Mouse (Mus musculus): ENCODE results near the gene Tmem63b. TPM values are rescaled to one million over a fixed set of nuclear protein-coding genes. Genes with fewer than 3 reads are reported as not detected.
A peak's percentile ranks its signal among the peaks of the same experiment; 100 is the strongest.

Gene Tmem63b
- total RNA-seq, 1 experiment, result 89.1 TPM

DNA sequence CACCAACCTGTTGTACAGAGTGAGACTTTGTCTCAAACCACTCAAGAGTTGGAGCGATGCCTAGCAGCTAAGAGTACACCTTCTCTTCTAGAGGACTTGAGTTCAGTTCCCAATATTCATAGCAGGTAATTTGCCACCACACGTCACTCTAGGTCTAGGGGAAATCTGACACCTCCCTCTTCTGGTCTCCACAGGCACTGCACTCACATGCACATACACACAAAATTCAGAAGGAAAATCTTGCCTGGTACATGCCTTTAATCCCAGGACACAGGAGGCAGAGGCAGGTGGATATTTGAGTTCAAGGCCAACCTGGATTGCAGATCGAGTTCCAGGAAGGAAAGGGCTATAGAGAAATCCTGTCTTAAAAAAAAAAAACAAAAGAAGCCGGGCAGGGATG is 42.5 kb downstream of the Tmem63b start:
- H3K9me3 ChIP-seq (ENCODE audit: control insufficient read depth, insufficient read depth, low read depth, low read length), result no peaks in the 10 kb centered on the region
- DNase-seq (ENCODE audit: low read depth, low spot score), result no peak
- H3K9ac ChIP-seq (ENCODE audit: insufficient read depth, low read depth, low read length, poor library complexity, severe bottlenecking), result no peak overlapping the region
- no peak for TF ChIP-seq HCFC1 (IDR thresholded peaks at IDR 0.05; ENCODE audit: borderline replicate concordance, insufficient read depth, low read length)
- in situ Hi-C loops (cut with MboI; ENCODE audit: low sequenced_read_pairs in 2 of 2, unreplicated experiment in 2 of 2), result no loop called here
- H3K27ac ChIP-seq (ENCODE audit: insufficient read depth, low read depth, low read length, poor library complexity, severe bottlenecking), result no peak overlapping the region
- H3K4me1 ChIP-seq (ENCODE audit: control insufficient read depth in 2 of 2, insufficient read depth in 2 of 2, low read length in 2 of 2, poor library complexity in 1 of 2), result peaks cover 0 to 2% of the 10 kb centered on the region in 2 experiments; a peak in 1 of 4 replicates
- H3K4me3 ChIP-seq (ENCODE audit: insufficient read depth in 1 of 2, low read depth in 1 of 2, low read length in 2 of 2, poor library complexity in 1 of 2, severe bottlenecking in 1 of 2), result no peak overlapping the region
- H3K36me3 ChIP-seq (ENCODE audit: control insufficient read depth, insufficient read depth, low read length, poor library complexity, severe bottlenecking), result no peaks in the 10 kb centered on the region

DNA sequence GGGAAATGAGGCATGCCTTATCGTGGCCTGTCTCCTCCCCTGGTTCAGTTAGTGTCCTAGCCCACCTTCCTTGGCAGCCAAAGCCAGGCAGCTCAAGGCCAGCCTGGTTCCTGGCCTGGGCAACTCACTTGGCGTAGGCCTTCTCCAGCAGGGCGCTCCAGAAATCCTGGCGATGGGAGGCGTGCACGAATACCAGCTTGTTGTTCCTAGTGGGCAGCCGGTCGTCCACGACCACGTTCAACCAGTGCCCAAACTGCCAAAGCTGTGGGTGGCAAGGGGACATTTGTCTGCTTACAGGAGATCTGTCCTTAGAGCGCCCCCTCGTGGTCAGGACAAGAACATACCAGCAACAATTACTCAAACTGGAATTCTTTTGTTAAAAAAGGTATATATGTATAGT is 44.0 kb downstream of the Tmem63b start:
- Histone ChIP-seq H3K4me1 (ENCODE audit: control insufficient read depth in 2 of 2, insufficient read depth in 2 of 2, low read length in 2 of 2, poor library complexity in 1 of 2) (peaks cover 0 to 2% of the 10 kb centered on the region in 2 experiments; a peak in 1 of 4 replicates), H3K4me3 (ENCODE audit: insufficient read depth in 1 of 2, low read depth in 1 of 2, low read length in 2 of 2, poor library complexity in 1 of 2, severe bottlenecking in 1 of 2) (peak overlapping the region; percentile 30 to 72), H3K36me3 (ENCODE audit: control insufficient read depth, insufficient read depth, low read length, poor library complexity, severe bottlenecking) (no peaks in the 10 kb centered on the region), H3K9me3 (ENCODE audit: control insufficient read depth, insufficient read depth, low read depth, low read length) (no peaks in the 10 kb centered on the region), H3K9ac (ENCODE audit: insufficient read depth, low read depth, low read length, poor library complexity, severe bottlenecking) (peak overlapping the region; percentile 57; the same call in 1 of the 2 replicates), H3K27ac (ENCODE audit: insufficient read depth, low read depth, low read length, poor library complexity, severe bottlenecking) (no peak overlapping the region)
- TF ChIP-seq MAFK (IDR thresholded peaks at IDR 0.05; ENCODE audit: insufficient read depth, low read depth, low read length) (no peak), ZNF384 (IDR thresholded peaks at IDR 0.05; ENCODE audit: low read depth, low read length) (no peak), ZC3H11A (IDR thresholded peaks at IDR 0.05; ENCODE audit: borderline replicate concordance, low read depth, low read length) (no peak), HCFC1 (IDR thresholded peaks at IDR 0.05; ENCODE audit: borderline replicate concordance, insufficient read depth, low read length) (no peak), CHD2 (IDR thresholded peaks at IDR 0.05; ENCODE audit: low read depth, low read length) (no peak)
- in situ Hi-C loops (cut with MboI; ENCODE audit: low sequenced_read_pairs in 2 of 2, unreplicated experiment in 2 of 2), result no loop called here
- DNase-seq (ENCODE audit: low read depth, low spot score), result no peak

DNA sequence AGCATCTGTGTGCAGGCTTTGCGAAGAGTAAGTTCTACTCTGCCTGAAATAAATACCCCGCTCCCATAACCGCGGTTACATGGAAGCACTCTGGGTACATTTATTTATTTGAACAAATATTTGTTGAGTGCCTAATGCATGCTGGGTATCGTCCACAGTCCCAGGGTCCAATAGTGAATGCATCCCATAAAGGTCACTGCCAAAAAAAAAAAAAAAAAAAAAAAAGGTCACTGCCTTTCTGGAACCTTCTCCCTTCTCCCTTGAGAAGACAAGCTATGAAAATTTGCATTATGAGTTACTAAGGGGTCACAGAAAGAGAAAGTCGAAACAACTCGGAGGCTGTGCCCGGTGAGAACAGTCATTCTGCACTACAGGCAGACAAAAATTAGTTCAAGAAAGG is 44.7 kb downstream of the Tmem63b start:
- Histone ChIP-seq H3K4me1 (ENCODE audit: control insufficient read depth in 2 of 2, insufficient read depth in 2 of 2, low read length in 2 of 2, poor library complexity in 1 of 2) (peaks cover 0 to 2% of the 10 kb centered on the region in 2 experiments; a peak in 1 of 4 replicates), H3K9ac (ENCODE audit: insufficient read depth, low read depth, low read length, poor library complexity, severe bottlenecking) (no peak overlapping the region), H3K9me3 (ENCODE audit: control insufficient read depth, insufficient read depth, low read depth, low read length) (no peaks in the 10 kb centered on the region), H3K4me3 (ENCODE audit: insufficient read depth in 1 of 2, low read depth in 1 of 2, low read length in 2 of 2, poor library complexity in 1 of 2, severe bottlenecking in 1 of 2) (no peak overlapping the region), H3K27ac (ENCODE audit: insufficient read depth, low read depth, low read length, poor library complexity, severe bottlenecking) (no peak overlapping the region), H3K36me3 (ENCODE audit: control insufficient read depth, insufficient read depth, low read length, poor library complexity, severe bottlenecking) (no peaks in the 10 kb centered on the region)
- TF ChIP-seq ZNF384 (IDR thresholded peaks at IDR 0.05; ENCODE audit: low read depth, low read length), result peak; percentile 62; the same call in 1 of the 2 replicates
- no peak for TF ChIP-seq HCFC1 (IDR thresholded peaks at IDR 0.05; ENCODE audit: borderline replicate concordance, insufficient read depth, low read length)
- in situ Hi-C loops (cut with MboI; ENCODE audit: low sequenced_read_pairs in 2 of 2, unreplicated experiment in 2 of 2), result no loop called here
- no peak for DNase-seq (ENCODE audit: low read depth, low spot score)

DNA sequence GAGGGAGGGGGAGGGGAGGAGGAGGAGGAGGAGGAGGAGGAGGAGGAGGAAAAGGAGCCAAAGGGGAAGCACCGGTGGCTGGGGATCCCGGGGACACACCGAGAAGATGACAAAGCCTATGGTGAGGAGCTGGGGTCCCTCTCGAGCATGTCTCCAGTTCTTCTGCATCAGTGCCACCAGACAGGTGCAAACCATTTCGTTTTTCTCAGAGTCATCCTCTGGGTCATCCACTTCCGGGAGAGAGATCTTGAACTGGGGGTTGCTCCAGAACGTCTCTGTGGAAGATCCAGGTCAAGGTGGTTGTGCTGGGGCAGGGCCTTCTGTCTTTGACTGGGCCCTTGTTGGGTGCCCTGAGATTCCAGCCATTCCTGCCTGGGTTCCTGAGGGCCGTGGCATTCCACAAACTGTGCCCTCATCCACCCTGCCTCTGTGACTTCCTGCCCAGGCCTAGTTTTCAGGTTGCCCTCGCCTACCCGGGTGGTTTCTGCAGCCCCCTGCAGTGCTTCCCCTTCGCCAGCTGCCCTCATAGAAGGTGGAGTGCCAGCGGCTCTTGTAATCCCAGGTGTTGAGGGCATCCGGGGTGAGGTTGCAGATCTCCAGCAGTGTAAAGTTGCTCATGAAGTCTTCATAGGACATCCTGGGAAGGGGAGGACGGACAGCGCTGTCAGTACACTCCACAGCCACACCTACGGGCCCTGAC is 48.0 kb downstream of the Tmem63b start:
- H3K36me3 ChIP-seq (ENCODE audit: control insufficient read depth, insufficient read depth, low read length, poor library complexity, severe bottlenecking), result no peaks in the 10 kb centered on the region
- H3K9me3 ChIP-seq (ENCODE audit: control insufficient read depth, insufficient read depth, low read depth, low read length), result no peaks in the 10 kb centered on the region
- no peak overlapping the region for H3K27ac ChIP-seq (ENCODE audit: insufficient read depth, low read depth, low read length, poor library complexity, severe bottlenecking)
- H3K9ac ChIP-seq (ENCODE audit: insufficient read depth, low read depth, low read length, poor library complexity, severe bottlenecking), result no peak overlapping the region
- H3K4me1 ChIP-seq (ENCODE audit: control insufficient read depth in 2 of 2, insufficient read depth in 2 of 2, low read length in 2 of 2, poor library complexity in 1 of 2), result peaks cover 6 to 7% of the 10 kb centered on the region in 2 experiments; a peak in 3 of 4 replicates
- no peak for DNase-seq (ENCODE audit: low read depth, low spot score)
- no peak overlapping the region for H3K4me3 ChIP-seq (ENCODE audit: insufficient read depth in 1 of 2, low read depth in 1 of 2, low read length in 2 of 2, poor library complexity in 1 of 2, severe bottlenecking in 1 of 2)
- no peak for TF ChIP-seq CHD2 (IDR thresholded peaks at IDR 0.05; ENCODE audit: low read depth, low read length)
- no peak for TF ChIP-seq ZC3H11A (IDR thresholded peaks at IDR 0.05; ENCODE audit: borderline replicate concordance, low read depth, low read length)
- no peak for TF ChIP-seq MAFK (IDR thresholded peaks at IDR 0.05; ENCODE audit: insufficient read depth, low read depth, low read length)
- TF ChIP-seq ZNF384 (IDR thresholded peaks at IDR 0.05; ENCODE audit: low read depth, low read length), result no peak
- no peak for TF ChIP-seq HCFC1 (IDR thresholded peaks at IDR 0.05; ENCODE audit: borderline replicate concordance, insufficient read depth, low read length)
- in situ Hi-C loops (cut with MboI; ENCODE audit: low sequenced_read_pairs in 2 of 2, unreplicated experiment in 2 of 2), result no loop called here

DNA sequence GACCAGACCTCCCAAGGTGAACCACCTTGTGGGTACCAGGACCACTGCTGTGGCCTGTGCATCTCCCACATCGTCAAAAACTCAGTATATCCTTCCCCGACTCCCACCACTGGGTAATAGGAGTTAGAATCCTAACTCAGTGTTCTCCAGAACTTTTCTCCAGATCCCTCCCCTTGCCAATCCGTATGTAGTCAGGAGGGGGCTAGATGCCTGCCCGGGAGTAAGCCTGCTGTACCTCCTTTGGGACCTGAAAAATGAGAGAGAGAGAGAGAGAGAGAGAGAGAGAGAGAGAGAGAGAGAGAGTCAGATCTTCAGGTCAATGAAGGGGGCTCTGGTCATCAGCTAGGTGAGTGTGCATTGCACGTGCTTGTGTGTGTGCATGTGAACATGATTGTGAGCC is 52.7 kb downstream of the Tmem63b start:
- no peak overlapping the region for H3K4me3 ChIP-seq (ENCODE audit: insufficient read depth in 1 of 2, low read depth in 1 of 2, low read length in 2 of 2, poor library complexity in 1 of 2, severe bottlenecking in 1 of 2)
- no peak for TF ChIP-seq ZC3H11A (IDR thresholded peaks at IDR 0.05; ENCODE audit: borderline replicate concordance, low read depth, low read length)
- TF ChIP-seq MAFK (IDR thresholded peaks at IDR 0.05; ENCODE audit: insufficient read depth, low read depth, low read length), result no peak
- no peak for TF ChIP-seq ZNF384 (IDR thresholded peaks at IDR 0.05; ENCODE audit: low read depth, low read length)
- no peak for TF ChIP-seq CHD2 (IDR thresholded peaks at IDR 0.05; ENCODE audit: low read depth, low read length)
- no peak overlapping the region for H3K9ac ChIP-seq (ENCODE audit: insufficient read depth, low read depth, low read length, poor library complexity, severe bottlenecking)
- H3K9me3 ChIP-seq (ENCODE audit: control insufficient read depth, insufficient read depth, low read depth, low read length), result no peaks in the 10 kb centered on the region
- H3K36me3 ChIP-seq (ENCODE audit: control insufficient read depth, insufficient read depth, low read length, poor library complexity, severe bottlenecking), result no peaks in the 10 kb centered on the region
- in situ Hi-C loops (cut with MboI; ENCODE audit: low sequenced_read_pairs in 2 of 2, unreplicated experiment in 2 of 2), result no loop called here
- DNase-seq (ENCODE audit: low read depth, low spot score), result no peak
- H3K4me1 ChIP-seq (ENCODE audit: control insufficient read depth in 2 of 2, insufficient read depth in 2 of 2, low read length in 2 of 2, poor library complexity in 1 of 2), result peaks cover 10 to 24% of the 10 kb centered on the region in 2 experiments
- H3K27ac ChIP-seq (ENCODE audit: insufficient read depth, low read depth, low read length, poor library complexity, severe bottlenecking), result no peak overlapping the region

Data from ES-E14 (cell line).